Mouse (Mus musculus) layer of hippocampus, postnatal 25 days (tissue): ENCODE measurements at regions not wholly inside any gene's neighbourhood (a gene's known extent, or its start where the extent isn't known, plus 50 kb on each side); places are given as distances from the start of the nearest gene placed in this dataset.

ENCODE experiments used
- DNase-seq, 2 experiments: peaks; one replicate each; pipeline ENCODE4 v3.0.0; 2022; ENCODE audit warnings: mixed read lengths in 2 of 2, low spot score in 1 of 2; ENCODE audit errors: extremely low spot score in 1 of 2

GRCm38 (mm10) chr13:51929730-51930129 is 83.3 kb downstream of the Gadd45g start:
- DNase-seq = no peak

GRCm38 (mm10) chr13:51930301-51930747 is 83.8 kb downstream of the Gadd45g start:
- peak in 1 of 2 experiments; percentile 19 for DNase-seq

- DNase-seq = no peak
These were observed 84.5 kb downstream of the Gadd45g start for GRCm38 (mm10) chr13:51930931-51931330.

- DNase-seq = no peak
These were observed 89.3 kb downstream of the Gadd45g start for GRCm38 (mm10) chr13:51935827-51936226.

GRCm38 (mm10) chr13:51936441-51936840 is 90.0 kb downstream of the Gadd45g start:
- no peak for DNase-seq

GRCm38 (mm10) chr13:51937898-51938297 is 91.4 kb downstream of the Gadd45g start:
- no peak for DNase-seq

- no peak for DNase-seq
These were observed 92.8 kb downstream of the Gadd45g start for GRCm38 (mm10) chr13:51939262-51939661.

- DNase-seq = no peak
These were observed 93.2 kb downstream of the Gadd45g start for GRCm38 (mm10) chr13:51939715-51940114.

- DNase-seq = no peak
These were observed 99.7 kb downstream of the Gadd45g start for GRCm38 (mm10) chr13:51946171-51946570.

- no peak for DNase-seq
These were observed 102.4 kb downstream of the Gadd45g start for GRCm38 (mm10) chr13:51948896-51949295.

GRCm38 (mm10) chr13:51951506-51952038 is 105.1 kb downstream of the Gadd45g start:
- DNase-seq = no peak

GRCm38 (mm10) chr13:51953084-51953483 is 106.6 kb downstream of the Gadd45g start:
- no peak for DNase-seq

GRCm38 (mm10) chr13:51953569-51953968 is 107.1 kb downstream of the Gadd45g start:
- no peak for DNase-seq

GRCm38 (mm10) chr13:51957101-51957500 is 110.6 kb downstream of the Gadd45g start:
- no peak for DNase-seq

- no peak for DNase-seq
These were observed 113.1 kb downstream of the Gadd45g start for GRCm38 (mm10) chr13:51959591-51959990.

- peak in 1 of 2 experiments; percentile 12 for DNase-seq
These were observed 113.8 kb downstream of the Gadd45g start for GRCm38 (mm10) chr13:51960262-51960661.

GRCm38 (mm10) chr13:51962191-51962611 is 115.7 kb downstream of the Gadd45g start:
- DNase-seq = no peak

- no peak for DNase-seq
These were observed 116.2 kb downstream of the Gadd45g start for GRCm38 (mm10) chr13:51962676-51963075.

- DNase-seq = no peak
These were observed 117.5 kb downstream of the Gadd45g start for GRCm38 (mm10) chr13:51963966-51964365.

- no peak for DNase-seq
These were observed 117.9 kb downstream of the Gadd45g start for GRCm38 (mm10) chr13:51964416-51964815.

- no peak for DNase-seq
These were observed 118.4 kb downstream of the Gadd45g start for GRCm38 (mm10) chr13:51964921-51965320.

GRCm38 (mm10) chr13:51968103-51968502 is 121.6 kb downstream of the Gadd45g start:
- no peak for DNase-seq

- no peak for DNase-seq
These were observed 122.3 kb downstream of the Gadd45g start for GRCm38 (mm10) chr13:51968796-51969195.
